Mouse (Mus musculus) forebrain, embryonic 12.5 days (tissue): ENCODE results near the gene Jph2. TPM values are rescaled to one million over a fixed set of nuclear protein-coding genes. Genes with fewer than 3 reads are reported as not detected.

Source experiments
- ATAC-seq: fragments of 200-750 bp; cut with Nextera tagmentation; 2 replicates; pipeline ENCODE4 v1.8.0; 2017; ENCODE audit warnings: moderate TSS enrichment; ENCODE audit not compliant: low FRiP score
- H3K27ac ChIP-seq: fragments of 300-500 bp; sonication (generic); 2 replicates; pipeline ENCODE4 v1.5.1; 2016; ENCODE audit warnings: mild to moderate bottlenecking
- H3K27me3 ChIP-seq: fragments of 300-500 bp; sonication (generic); 2 replicates; pipeline ENCODE4 v1.6.1; 2016; ENCODE audit warnings: mild to moderate bottlenecking
- H3K36me3 ChIP-seq: fragments of 300-500 bp; sonication (generic); replicated peaks from 2 replicates; pipeline ENCODE4 v1.6.1; 2016; ENCODE audit warnings: mild to moderate bottlenecking
- H3K4me1 ChIP-seq: fragments of 300-500 bp; sonication (generic); 2 replicates; pipeline ENCODE4 v1.6.1; 2016
- H3K4me2 ChIP-seq: fragments of 300-500 bp; sonication (generic); 2 replicates; pipeline ENCODE4 v1.6.1; 2016; ENCODE audit warnings: mild to moderate bottlenecking, moderate library complexity
- H3K4me3 ChIP-seq: fragments of 300-500 bp; sonication (generic); replicated peaks from 2 replicates; pipeline ENCODE4 v1.5.1; 2016; ENCODE audit warnings: mild to moderate bottlenecking
- H3K9ac ChIP-seq: fragments of 300-500 bp; sonication (generic); 2 replicates; pipeline ENCODE4 v1.6.1; 2016; ENCODE audit warnings: mild to moderate bottlenecking
- H3K9me3 ChIP-seq: fragments of 300-500 bp; sonication (generic); 2 replicates; pipeline ENCODE4 v1.6.1; 2016
- WGBS: fragments of 180-500 bp; shearing (Covaris S2); methylation state at CpG from one replicate; pipeline ENCODE4 v1.1.7; 2016; 5-methylcytosine and 5-hydroxymethylcytosine counted together
- polyA plus RNA-seq: library from polyadenylated mRNA; unstranded; fragments of >200 nt; fragmentation: Nextera tagmentation; extraction: Ambion mirVana; gene quantifications from 2 replicates; pipeline ENCODE4 v1.2.1, GENCODE M21; 2016

Gene Jph2
- polyA plus RNA-seq, 1 experiment from 2014 or later: 0.24 TPM

DNA sequence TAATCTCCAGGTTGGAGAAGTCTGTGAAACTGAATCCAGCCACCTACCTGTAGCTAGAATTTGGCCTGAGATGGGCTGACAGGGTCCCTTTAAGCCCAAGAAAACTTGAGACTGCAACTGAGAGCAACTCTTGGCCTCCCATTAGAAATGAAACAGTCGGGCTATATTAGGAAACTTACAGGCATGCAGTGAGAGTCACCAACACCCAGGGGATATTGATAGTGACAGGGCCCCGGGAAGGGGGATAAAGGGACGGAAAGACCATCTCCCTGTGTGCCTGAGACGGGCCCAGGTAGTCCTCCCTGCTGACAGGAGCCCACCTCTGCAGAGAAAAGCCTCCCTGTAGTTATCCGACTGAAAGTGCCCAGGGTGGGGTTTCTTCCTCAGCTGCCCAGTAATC is 18.4 kb downstream of the Jph2 start:
- no peaks in the 10 kb centered on the region for H3K36me3 ChIP-seq
- no peak overlapping the region for H3K27ac ChIP-seq
- no peak overlapping the region for H3K4me2 ChIP-seq
- H3K9me3 ChIP-seq: no peaks in the 10 kb centered on the region
- ATAC-seq: no peak
- peaks cover 34% of the 10 kb centered on the region for H3K27me3 ChIP-seq
- no peaks in the 10 kb centered on the region for H3K4me1 ChIP-seq
- H3K4me3 ChIP-seq: no peak overlapping the region
- no peak overlapping the region for H3K9ac ChIP-seq
- 80% methylated on average over 5 of the region's 5 CpGs for WGBS

DNA sequence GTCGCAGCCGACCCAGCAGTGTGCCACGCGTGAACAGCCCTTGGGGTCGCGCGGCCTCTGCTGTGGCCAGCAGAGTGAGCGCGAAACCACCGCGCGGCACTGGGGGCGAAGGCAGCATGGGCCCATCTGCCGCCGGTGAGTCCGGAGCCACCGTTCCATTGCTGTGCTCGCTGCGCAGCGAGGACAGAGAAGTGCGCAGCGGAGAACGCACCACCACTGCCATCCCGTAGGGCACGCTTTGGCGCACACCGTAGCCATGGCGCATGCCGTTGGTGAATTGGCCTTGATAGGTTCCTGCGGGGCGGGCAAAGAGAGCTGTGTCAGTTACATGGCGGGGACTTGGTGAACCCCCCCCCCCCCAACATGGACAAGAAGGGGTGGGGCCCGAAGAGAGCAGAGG is 21.7 kb downstream of the Jph2 start:
- Histone ChIP-seq H3K4me3 (no peak overlapping the region), H3K27me3 (peaks cover 44% of the 10 kb centered on the region), H3K9me3 (no peaks in the 10 kb centered on the region), H3K36me3 (no peaks in the 10 kb centered on the region), H3K27ac (no peak overlapping the region), H3K9ac (no peak overlapping the region), H3K4me2 (no peak overlapping the region), H3K4me1 (no peaks in the 10 kb centered on the region)
- whole genome bisulfite sequencing: 45% methylated on average over 33 of the region's 33 CpGs
- no peak for ATAC-seq

DNA sequence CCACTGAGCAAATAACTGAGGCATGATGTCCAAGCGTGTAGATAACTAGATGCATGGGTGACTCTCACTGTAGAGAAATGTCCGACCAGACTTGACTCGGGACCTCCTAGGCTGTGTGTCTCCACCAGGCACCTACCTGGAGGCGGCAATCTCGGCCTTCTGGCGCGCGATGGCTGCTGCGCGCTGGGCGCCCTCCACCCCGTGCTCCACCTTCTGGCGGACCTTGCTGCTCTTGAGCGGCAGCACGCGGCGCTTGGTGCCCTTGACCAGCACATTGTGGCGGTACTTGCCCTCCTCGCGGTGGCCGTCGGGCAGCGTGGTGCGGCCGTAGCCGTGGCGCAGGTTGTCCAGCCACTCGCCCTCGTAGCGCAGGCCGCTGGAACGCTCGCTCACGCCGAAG is 22.3 kb downstream of the Jph2 start:
- Histone ChIP-seq H3K4me1 (no peaks in the 10 kb centered on the region), H3K27me3 (peaks cover 44% of the 10 kb centered on the region), H3K4me2 (no peak overlapping the region), H3K4me3 (no peak overlapping the region), H3K36me3 (no peaks in the 10 kb centered on the region), H3K9ac (no peak overlapping the region), H3K9me3 (no peaks in the 10 kb centered on the region), H3K27ac (no peak overlapping the region)
- no peak for ATAC-seq
- 39% methylated on average over 35 of the region's 35 CpGs for WGBS

DNA sequence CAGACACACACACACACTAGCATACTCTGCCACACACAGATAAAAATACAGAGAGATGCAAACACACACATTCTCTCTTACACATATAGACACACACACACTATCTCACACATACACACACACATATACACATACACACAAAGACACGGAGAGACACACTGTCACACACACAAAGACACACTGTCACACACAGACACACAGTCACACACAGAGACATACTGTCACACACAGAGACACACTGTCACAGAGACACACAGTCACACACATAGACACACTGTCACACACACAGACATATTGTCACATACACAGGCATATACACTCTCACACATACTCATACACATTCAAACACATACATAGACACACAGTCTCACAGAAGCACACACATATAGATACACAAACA is 25.2 kb downstream of the Jph2 start:
- H3K4me3 ChIP-seq: no peak overlapping the region
- no peak overlapping the region for H3K27ac ChIP-seq
- peaks cover 42% of the 10 kb centered on the region for H3K27me3 ChIP-seq
- H3K9ac ChIP-seq: no peak overlapping the region
- 72% methylated on average over 1 of the region's 1 CpGs for WGBS
- H3K9me3 ChIP-seq: no peaks in the 10 kb centered on the region
- H3K4me2 ChIP-seq: no peak overlapping the region
- no peaks in the 10 kb centered on the region for H3K36me3 ChIP-seq
- no peak for ATAC-seq
- no peaks in the 10 kb centered on the region for H3K4me1 ChIP-seq

DNA sequence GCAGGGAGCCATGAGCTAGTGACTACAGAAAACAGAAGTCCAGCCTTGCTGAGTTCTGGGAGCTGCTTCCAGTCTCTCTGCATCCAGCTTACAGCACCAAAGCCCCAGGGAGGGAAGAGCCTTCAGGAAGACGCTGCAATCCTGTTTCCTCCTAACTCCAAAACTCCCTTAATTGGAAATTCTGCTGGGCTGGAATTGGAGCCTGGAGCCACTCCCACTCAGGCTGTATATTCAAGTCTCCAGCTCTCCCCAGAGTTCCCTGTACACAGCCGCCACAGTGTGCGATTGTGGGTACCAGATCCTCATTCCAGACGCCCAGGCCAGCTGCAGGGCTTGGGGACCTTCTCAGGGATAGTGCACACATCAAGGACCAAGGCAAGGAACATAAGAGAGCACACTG is 27.6 kb downstream of the Jph2 start:
- Histone ChIP-seq H3K36me3 (no peaks in the 10 kb centered on the region), H3K4me3 (no peak overlapping the region), H3K27ac (no peak overlapping the region), H3K9me3 (no peaks in the 10 kb centered on the region), H3K27me3 (peaks cover 18% of the 10 kb centered on the region), H3K4me1 (no peaks in the 10 kb centered on the region), H3K9ac (no peak overlapping the region), H3K4me2 (no peak overlapping the region)
- WGBS: 61% methylated on average over 4 of the region's 4 CpGs
- no peak for ATAC-seq

DNA sequence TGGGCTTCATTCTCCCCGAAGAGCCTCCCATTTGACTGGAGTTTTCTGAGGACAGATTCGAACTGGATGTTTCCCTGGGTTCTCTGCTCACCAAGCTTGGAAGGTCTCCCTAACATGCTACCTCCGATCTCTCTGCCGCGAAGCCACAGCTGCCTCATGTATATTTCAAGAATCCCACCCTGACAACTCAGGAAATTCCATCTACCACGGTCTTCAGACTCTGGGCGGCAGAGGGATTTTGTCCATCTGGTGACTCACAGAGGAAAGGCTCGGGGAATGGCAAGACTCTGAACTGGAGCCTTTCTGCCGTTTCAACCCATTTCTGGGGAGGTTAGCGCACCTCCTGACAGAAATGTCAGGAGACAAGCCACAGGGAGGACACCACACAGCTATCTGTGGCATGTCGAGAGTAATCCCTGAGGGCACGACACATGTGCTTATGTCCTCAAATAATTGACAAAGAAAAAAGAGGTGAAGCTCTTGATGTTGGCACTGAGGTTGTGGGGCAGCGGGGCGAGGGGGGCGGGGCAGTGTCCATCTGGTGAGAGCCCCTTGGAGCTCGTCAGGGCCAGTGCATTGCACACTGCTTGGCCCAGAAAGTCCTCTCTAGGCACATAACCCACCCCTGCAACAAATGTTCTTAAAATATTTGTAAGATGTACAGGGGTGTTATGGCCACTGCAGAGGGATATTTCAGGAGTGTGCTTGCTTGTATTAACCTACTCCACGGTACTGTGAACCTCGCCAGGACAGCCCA is 32.8 kb downstream of the Jph2 start:
- no peak overlapping the region for H3K27ac ChIP-seq
- no peaks in the 10 kb centered on the region for H3K4me1 ChIP-seq
- no peak overlapping the region for H3K4me2 ChIP-seq
- ATAC-seq: no peak
- no peaks in the 10 kb centered on the region for H3K36me3 ChIP-seq
- no peaks in the 10 kb centered on the region for H3K27me3 ChIP-seq
- WGBS: 84% methylated on average over 18 of the region's 18 CpGs
- no peaks in the 10 kb centered on the region for H3K9me3 ChIP-seq
- no peak overlapping the region for H3K4me3 ChIP-seq
- no peak overlapping the region for H3K9ac ChIP-seq

DNA sequence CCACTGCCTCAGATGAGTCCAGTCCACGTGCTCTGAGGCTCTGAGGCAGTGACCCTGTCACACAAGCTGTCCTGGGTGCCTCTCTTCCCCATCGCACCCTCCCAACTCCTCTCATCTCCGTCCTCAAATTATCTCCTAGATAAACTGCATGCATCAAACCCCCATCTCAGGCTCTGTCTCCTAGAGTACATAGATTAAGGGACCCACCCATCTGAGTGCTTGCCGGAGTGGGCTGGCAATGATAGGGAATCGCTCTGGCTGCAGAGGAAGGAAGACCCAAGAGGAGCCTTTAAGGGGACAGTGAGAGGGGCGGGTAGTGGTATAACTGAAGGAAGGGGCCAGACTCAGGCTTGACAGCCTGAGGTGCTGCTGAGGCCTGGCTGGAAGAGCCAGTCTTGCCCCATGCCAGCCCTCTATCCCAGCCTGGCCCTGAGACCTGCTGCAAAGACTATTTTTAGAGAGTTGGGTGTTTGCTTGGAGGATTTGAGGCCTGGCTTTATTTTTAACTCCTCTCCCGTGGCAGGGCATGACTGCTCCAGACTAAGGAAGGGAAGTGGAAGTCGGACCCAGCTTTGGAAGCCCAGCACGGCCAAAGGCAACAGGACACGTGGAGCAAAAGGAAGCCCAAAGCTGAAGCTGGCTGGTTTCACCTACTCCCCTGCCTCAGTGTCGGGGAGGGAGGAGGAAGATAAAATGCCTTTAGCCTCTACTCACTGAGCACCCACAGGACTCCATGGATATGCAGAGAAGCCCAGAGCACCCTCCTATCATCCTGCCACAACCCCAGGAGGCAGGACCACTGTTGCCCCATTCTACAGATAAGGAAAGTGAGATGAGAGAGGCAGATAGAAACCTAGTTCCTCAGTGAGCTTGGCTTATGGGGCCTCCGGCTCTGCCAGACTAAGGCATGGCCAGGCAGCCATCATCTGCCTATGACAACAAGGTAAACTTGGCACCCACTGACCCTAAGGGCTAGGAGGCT is 34.6 kb downstream of the Jph2 start:
- H3K36me3 ChIP-seq: no peaks in the 10 kb centered on the region
- no peak overlapping the region for H3K27ac ChIP-seq
- no peak overlapping the region for H3K4me3 ChIP-seq
- H3K27me3 ChIP-seq: no peaks in the 10 kb centered on the region
- no peak for ATAC-seq
- H3K9me3 ChIP-seq: no peaks in the 10 kb centered on the region
- H3K4me1 ChIP-seq: no peaks in the 10 kb centered on the region
- no peak overlapping the region for H3K4me2 ChIP-seq
- no peak overlapping the region for H3K9ac ChIP-seq
- WGBS: 85% methylated on average over 12 of the region's 12 CpGs

DNA sequence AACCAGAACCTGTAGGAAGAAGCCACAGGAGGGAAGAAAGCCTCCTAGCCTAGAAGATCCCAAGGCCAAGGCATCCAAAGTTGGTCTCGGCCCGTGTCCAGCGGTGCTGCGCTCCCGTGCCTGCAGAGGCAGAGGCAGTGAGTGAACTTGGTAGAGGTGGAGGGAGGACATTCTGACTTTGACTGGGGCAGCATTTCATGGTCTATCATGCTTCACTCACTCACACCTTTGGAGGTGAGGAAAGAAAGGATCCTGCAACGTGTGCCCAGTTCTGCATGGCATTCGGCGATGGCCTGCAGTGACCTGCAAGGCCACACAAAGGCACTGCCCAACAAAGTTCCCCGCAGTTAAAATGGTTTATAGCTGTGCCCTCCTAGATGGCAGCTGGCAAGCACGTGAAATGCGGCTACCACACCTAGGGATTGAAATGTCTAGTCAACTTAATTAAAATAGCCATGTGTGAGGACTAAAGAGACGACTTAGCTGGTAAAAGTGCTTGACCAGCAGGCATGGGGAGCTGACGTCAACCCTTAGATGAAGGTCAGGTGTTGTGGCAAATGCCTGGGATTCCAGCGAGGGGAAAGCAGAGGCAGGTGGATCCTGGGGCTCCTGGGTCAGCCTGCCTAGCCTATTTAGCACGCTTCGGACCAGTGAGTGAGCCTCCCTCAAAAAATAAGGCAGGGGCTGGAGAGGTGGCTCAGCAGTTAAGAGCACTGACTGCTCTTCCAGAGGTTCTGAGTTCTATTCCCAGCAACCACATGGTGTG is 36.8 kb downstream of the Jph2 start:
- WGBS: 84% methylated on average over 16 of the region's 16 CpGs
- H3K9ac ChIP-seq: no peak overlapping the region
- no peaks in the 10 kb centered on the region for H3K36me3 ChIP-seq
- no peak overlapping the region for H3K4me3 ChIP-seq
- no peaks in the 10 kb centered on the region for H3K4me1 ChIP-seq
- no peak overlapping the region for H3K27ac ChIP-seq
- ATAC-seq: no peak
- no peaks in the 10 kb centered on the region for H3K9me3 ChIP-seq
- H3K4me2 ChIP-seq: no peak overlapping the region
- H3K27me3 ChIP-seq: no peaks in the 10 kb centered on the region

DNA sequence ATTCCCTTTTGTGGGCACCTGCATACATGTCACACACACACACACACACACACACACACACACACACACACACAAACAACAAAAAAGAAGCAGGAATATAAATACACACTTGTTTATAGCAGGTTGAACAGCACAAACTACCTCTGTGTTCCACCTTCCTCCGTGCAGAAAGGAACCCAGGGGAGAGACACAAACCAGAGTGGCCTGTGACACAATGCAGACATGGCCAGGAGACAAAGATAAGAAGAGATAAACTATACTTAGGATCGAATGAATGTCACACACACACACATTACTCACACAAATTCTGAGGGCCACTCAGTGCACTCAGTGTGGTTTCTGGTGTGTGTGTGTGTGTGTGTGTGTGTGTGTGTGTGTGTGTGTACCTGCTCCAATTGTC is 38.5 kb downstream of the Jph2 start:
- Histone ChIP-seq H3K4me3 (no peak overlapping the region), H3K36me3 (no peaks in the 10 kb centered on the region), H3K4me2 (no peak overlapping the region), H3K27ac (no peak overlapping the region), H3K9ac (no peak overlapping the region), H3K9me3 (no peaks in the 10 kb centered on the region), H3K4me1 (no peaks in the 10 kb centered on the region), H3K27me3 (no peaks in the 10 kb centered on the region)
- ATAC-seq: no peak
- 80% methylated on average over 2 of the region's 2 CpGs for WGBS

DNA sequence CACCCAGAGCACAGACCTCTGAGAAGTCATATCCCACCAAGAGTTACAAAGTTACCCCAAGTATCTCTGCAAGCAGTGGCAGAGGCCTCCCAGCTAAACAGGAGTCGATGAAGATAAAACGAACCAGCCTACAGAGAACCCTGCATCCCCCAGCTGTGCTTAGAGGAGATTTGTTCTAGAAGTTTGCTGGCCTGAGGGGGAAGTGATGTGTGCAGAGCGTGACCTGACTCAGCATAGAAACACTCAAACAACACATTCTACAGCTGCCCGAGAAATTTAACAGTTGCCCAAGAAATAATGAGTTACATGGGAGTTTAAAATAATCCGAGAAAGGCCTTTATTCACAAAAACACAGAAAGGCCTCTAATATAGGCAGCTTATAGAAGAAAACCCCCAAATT is 39.1 kb downstream of the Jph2 start:
- Histone ChIP-seq H3K9me3 (no peaks in the 10 kb centered on the region), H3K27me3 (no peaks in the 10 kb centered on the region), H3K4me3 (no peak overlapping the region), H3K36me3 (no peaks in the 10 kb centered on the region), H3K4me1 (no peaks in the 10 kb centered on the region), H3K27ac (no peak overlapping the region), H3K9ac (no peak overlapping the region), H3K4me2 (no peak overlapping the region)
- ATAC-seq: no peak
- 83% methylated on average over 5 of the region's 5 CpGs for WGBS

DNA sequence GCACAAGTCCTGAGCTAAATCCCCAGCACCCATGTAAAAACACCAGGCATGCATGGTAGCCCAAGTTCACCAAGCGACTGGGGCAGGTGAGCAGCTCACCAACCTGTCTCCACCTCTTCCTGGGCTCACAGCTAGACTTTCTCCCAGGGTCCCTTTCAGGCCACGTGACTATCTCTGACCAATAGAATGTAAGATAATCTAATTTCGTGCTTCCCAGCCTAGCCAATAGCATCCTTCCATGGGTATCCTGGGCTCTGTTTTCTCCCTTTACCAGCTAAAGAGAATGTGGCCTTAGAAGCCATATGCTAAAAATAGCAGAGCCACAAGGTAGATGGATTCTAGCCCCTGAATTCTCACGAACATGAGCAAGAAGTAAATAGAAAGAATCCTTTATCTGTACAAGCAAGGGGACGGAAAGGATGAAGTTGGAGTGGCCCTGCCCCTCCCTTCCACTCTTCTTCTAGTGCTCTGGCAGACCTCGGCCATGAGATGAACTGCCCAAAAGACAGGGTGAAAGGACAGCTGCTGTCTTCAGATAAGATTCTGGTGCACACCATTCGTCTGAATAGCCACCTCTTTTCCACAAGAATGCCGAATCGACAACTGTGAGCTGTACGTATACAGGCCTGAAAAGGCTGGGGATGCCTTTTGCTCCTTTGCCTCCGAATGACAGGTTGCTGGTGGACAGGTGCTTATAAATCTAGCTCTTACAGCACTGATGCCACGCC is 41.5 kb downstream of the Jph2 start:
- Histone ChIP-seq H3K36me3 (no peaks in the 10 kb centered on the region), H3K4me1 (no peaks in the 10 kb centered on the region), H3K9me3 (no peaks in the 10 kb centered on the region), H3K4me3 (no peak overlapping the region), H3K4me2 (no peak overlapping the region), H3K27me3 (no peaks in the 10 kb centered on the region), H3K9ac (no peak overlapping the region), H3K27ac (no peak overlapping the region)
- 82% methylated on average over 12 of the region's 12 CpGs for WGBS
- no peak for ATAC-seq

DNA sequence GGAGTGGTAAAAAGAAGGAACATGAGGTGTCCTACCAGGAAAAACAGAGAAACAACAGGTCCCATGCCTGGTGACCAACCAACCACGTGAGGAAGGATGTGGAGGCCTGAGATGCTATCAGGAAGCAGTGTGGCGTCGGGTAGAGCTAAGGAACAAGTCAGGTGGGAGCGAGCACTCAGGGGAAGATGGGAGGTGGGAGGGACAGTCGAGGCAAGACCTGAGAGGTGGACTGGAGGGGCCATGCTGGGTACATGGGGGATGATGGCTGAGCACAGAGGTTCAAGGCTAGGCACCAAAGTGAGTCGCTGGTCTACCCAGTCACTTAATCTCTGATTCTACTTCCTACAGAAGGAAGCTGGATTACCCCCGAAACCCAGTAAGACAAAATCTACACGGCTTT is 42.1 kb downstream of the Jph2 start:
- Histone ChIP-seq H3K27me3 (no peaks in the 10 kb centered on the region), H3K9me3 (no peaks in the 10 kb centered on the region), H3K27ac (no peak overlapping the region), H3K36me3 (no peaks in the 10 kb centered on the region), H3K4me3 (no peak overlapping the region), H3K9ac (no peak overlapping the region), H3K4me2 (no peak overlapping the region), H3K4me1 (no peaks in the 10 kb centered on the region)
- WGBS: 83% methylated on average over 8 of the region's 8 CpGs
- no peak for ATAC-seq
